Mouse (Mus musculus) R1 (cell line): ENCODE results near the gene Upk3b.
"Not testable (repeated sequence)": the region's sequence is repeated elsewhere in the genome, so short reads cannot be mapped to it uniquely, and the experiment has no call there.

Experiments used
- DNase-seq: peaks from one replicate; pipeline ENCODE4 v3.0.0-alpha.2; 2018; ENCODE audit warnings: low read depth, low spot score

Upk3b gene

DNA sequence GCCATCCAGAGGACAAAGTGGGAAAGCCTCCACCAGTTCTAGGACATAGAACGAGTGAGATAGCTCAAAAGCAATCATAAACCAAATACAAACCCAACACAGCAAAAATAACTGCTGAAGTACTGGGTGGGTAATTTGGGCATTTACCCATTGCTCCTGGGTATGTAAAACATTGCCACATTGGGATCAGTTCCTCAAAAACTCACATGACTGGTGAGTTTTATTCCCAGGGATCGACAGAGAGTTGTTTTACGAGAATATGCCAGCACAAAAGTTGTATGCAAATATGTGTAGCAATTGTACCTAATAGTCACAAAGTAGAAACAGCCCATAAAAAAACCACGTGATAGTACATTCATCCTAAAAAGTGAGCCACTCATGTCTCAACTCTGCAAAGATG, 3.4 kb upstream of the Upk3b start:
- DNase-seq, result no peak

DNA sequence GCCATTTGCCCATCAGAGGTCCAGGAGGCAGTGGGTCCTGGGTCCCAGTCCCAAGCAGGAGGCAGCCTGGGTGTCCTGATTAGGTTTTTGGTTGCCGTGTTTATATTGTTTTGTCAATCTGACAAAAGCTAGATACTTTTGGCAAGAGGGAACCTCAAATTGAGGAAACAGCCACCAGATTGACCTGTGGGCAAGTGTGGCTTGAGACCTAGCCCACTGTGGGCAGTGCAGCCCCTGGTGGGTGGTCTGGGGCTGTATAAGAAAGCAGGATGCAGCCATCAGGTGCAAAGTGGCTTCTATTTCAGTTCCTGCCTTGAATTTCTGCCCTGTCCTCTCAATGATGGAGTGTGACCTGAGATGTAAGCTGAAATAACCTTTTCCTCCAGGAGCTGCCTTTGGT, 3.0 kb upstream of the Upk3b start:
- no peak for DNase-seq

DNA sequence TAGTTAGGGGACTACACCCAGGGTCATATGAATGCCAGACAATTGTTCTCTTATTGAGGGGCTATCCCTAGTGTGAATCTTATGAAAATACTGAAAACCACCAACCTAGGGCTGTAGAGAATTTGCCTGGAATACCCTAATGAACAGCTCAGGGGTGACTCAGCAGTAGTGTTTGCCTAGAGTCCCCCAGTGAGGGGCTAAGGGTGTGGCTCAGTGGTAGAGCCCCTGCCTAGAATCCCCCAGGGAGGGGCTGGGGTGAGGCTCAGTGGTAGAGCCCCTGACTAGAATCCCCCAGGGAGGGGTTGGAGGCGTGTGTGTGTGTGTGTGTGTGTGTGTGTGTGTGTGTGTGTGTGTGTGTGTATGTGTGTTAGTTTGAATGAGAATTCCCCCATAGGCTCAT, 1.6 kb upstream of the Upk3b start:
- DNase-seq, result no peak

DNA sequence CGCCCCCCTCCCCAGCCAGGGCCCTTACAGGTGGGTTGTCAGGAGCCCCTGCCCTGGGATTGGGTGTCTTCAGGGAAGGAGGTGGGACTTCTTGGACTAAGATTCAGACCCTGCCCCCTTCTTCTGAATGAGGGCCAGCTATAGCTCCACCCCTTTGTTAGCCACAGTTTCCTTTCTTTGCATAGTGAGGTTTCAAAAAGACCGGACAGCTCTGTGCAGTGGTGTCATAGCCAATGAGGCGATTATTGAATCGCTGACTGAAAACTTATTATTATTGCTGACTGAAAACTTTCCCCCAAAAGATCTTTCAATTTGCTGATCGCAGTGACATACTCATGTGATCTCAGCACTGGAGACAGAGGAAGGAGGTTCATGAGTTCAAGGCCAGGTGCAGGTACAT, 1.9 kb downstream of the Upk3b start:
- DNase-seq, result peak; percentile 92

DNA sequence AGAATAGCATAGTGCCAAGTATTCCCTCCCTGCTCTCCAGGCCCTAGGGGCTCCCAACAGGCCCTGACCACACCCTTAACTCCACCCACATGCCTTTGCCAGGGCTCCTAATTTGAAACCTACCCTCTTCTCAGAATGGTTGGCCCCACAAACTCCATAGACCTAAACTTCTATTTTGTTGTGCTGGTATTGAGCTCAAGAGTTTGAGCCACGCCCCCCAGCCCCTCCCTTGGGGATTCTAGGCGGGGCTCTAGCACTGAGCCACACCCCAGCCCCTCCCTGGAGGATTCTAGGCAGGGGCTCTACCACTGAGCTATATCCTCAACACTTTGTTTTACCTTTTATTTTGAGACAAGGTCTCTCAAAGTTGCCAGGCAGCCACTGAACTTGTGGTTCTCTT, 3.0 kb downstream of the Upk3b start:
- peak; percentile 91 for DNase-seq

DNA sequence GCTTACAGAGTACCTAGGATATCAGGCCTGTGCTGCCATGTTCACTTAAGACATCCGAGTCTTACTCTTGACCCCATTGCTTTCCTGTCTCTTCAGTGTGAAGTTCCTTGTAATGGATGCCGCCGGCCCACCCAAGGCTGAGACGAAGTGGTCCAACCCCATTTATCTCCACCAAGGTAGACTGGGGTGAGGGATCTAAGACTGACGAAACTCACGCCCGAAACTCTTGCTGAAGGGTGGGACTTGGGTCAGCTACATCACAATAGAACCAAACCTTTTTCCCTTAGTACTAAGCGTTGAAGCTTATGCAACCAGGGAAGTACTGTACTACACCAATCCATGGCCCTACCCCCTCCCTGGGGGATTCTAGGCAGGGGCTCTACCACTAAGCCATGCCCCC, 3.4 kb downstream of the Upk3b start:
- DNase-seq, result peak; percentile 85

DNA sequence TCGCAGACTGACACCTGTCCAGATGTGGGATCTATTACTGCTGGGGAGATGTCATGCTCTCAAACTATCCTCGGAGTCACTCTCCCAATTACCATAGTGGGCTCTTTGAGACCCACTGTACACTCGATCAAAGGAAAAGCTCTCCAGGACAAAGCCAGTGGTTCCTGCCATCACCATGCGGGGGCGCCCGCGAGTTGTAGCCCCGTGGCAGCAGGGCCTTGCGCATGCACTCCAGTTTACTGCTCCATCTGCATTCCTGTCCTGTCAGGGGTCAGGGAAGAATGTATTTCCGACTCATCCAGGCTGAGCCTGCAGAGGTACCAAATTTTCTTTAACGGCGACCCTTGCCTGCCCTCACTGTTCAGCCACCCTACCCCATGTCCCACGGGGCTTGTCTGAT, 6.6 kb downstream of the Upk3b start:
- DNase-seq, result peak; percentile 59

DNA sequence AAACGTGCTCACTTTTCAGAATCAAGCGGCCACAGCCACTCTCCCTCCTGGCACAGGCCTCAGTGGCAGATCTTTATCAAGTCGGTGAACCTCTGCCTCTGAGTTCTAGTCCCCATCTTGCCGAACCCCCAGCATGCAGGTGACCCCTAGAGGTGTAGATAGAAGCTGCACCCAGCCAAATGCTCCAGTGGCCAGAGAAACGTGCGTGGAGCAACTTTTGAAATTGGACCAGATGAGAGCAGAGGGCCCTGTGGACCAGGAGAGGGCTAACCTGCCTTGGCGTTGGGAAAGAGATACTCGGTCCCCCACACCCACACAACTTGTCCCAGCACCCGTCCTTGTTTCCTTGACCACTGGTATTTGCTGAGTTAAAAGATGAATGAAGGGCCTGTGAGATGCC, 7.1 kb downstream of the Upk3b start:
- peak; percentile 76 for DNase-seq

DNA sequence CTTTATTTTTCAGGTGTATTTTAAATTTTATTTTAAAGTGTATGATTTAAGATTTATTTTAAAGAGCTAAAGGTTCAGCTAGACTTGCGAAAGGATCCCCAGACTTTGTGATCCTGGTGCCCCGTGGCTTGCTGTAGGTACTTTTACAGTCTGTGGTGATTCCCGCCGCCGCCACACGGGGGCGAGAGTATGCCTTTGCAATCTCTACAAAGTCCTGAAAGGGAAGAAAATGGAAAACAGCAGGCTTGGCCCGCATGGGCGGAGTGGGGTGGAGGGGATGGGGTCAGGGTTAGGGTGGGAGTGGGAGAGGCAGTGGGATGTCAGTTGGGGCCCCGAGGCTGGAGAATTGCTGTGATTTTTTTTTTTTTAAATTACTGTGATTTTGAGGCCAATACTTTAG, 7.7 kb downstream of the Upk3b start:
- peak; percentile 92 for DNase-seq

DNA sequence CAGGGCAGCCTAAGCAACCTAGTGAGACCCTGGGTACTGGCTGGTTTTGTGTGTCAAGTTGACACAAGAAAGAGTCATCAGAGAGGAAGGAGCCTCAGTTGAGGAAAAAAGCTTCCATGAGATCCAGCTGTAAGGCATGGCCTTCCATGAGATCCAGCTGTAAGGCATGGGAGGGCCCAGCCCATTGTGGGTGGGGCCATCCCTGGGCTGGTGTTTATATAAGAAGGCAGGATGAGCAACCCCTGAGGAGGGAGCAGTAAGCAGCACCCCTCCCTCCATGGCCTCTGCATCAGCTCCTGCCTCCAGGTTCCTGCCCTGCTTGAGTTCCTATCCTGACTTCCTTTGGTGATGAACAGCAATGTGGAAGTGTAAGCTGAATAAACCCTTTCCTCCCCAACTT, 10.2 kb downstream of the Upk3b start:
- peak; percentile 64 for DNase-seq

DNA sequence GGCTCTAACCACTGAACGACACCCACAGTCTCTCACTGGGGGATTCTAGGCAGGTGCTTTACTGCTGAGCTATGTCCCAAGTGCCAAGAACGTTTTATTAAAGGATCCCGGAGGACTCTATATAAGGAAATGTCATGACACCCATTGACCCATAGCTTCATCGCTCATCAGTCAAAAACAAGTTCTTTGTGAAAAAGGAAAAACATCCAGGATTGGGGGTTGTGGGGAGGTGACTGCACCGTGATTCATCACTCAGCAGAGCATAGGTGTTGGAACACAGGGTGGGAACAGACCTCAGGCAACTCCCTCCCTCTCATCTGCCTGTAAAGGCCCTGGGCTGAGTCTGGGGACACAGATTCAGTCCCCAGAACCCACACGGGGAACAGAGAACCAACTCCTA, 11.6 kb downstream of the Upk3b start:
- no peak for DNase-seq

DNA sequence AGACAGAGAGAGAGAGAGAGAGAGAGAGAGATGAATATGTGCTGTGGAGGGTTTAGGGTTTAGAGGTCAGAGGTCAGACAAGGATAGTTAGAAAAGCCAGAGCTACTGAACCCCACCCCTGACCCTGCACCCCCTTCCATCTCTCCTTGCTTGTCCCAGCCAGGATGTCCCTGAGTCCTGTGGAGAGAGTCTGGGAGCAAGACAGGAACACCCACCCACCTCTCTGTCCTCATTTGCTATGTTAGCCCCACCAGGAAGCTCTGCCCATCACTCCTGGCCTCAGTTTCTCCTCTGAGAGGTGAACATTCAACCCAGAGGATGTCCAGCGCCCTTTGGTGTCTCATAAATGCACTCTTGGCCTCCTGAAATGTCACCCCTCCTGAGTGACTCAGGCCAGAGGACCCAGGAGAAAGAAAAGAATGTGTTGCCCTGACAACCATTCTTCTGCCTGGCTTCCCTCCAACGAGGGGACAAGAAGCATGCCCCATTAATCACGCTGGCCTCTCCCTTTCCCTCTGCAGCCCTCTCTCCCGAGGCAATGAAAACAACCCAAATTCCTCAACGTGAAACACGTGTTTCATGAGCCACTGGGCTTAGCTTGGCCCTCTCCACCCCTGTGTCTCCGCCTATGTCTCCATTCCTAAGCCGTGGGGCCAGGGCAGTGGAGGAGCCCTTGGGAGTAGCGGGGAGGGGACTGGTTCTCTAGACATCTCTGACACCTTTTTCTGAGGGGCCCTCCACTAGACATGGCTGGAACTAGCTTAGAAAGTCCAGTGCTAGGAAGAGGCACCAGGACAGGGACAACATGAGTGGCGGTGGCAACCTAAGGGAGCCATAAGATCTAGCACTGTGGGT, 13.2 kb downstream of the Upk3b start:
- DNase-seq, result peak; percentile 76

DNA sequence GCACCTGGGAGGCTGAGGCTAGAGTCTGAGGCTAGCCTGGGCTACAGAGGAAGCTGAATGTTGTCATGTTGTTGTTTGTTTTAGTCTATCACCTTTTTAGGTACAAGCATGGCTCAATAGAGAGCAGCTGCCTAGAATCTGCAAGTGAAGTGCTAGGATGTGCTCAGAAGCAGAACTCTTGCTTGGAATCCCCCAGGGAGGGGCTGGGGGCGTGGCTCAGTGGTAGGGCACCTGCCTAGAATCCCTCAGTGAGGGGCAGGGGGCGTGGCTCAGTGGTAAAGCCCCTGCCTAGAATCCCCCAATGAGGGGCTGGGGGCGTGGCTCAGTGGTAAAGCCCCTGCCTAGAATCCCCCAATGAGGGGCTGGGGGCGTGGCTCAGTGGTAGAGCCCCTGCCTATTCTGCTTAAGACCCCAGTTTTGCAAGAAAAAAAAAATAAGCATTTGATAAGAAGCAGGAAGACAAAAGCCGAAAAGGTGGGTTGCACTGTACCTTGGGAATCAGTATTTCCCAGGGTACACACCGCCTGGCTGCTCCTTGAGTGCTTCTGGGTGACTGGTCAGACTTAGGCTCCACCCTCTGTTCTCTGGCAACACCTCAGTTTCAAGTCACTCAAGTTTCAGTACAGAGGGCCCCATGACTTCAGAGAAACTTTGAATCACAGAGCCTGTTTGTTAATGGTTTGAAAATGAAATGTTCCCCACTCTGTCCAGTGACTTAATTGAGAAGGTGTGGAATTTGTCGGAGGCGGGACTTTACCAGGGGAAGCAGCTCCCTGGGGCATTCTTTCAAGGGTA, 14.8 kb downstream of the Upk3b start:
- peak; percentile 91 for DNase-seq

DNA sequence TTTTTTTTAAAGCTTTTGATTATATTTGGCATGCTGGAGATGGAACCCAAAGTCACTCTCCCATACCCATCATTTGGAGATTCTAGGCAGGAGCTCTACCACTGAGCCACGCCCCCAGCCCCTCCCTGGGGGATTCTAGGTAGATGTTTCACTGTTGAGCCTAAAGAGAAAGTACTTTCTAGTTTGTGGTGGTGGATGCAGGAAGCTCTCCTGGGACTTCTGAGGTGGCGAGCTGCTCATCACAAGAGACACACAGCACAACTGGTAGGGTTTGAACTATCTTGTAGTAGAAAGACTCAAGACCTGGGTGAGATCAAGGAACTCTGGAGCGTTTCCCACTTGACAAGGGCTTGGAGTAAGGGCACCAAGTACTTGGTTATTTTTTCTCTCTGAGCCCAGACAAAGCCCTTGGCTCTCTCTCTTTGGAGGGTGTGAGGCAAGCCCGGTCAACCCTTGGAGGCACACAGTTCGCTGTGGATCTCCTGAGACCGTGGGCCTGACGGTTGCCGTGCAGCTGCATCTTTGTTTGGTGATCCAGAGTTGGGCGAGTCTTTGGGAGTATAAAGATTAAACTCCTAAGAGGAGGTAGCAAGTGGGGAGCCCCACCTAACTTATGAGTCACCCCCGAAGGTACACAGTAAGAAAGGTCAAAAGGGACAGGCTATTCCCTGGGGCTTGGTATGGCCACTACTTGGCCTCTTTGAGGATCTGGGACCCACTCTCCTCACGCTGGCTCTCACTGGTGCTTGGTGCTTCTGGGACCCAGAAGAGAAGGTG, 16.2 kb downstream of the Upk3b start, which contains the start of gene Upk3bl:
Gene Upk3bl, plus strand, starts transcription at position 192 of the 777 bp plus-strand sequence.
- DNase-seq, result no peak

DNA sequence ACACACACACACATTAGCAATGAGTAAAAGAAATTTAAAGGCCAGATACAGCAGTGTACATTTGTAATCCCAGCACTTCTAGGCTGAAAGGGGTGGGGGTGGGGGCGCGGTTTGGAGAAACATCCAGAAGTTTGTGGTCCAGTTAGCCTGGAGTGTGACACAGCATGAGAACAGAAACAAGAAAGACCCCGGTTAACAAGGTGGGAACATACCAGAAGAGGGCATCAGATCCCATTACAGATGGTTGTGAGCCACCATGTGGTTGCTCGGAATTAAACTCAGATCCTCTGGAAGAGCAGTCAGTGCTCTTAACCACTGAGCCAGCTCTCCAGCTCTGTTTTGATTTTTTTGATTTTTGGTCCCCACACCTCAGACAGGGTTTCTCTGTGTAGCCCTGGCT, 17.8 kb downstream of the Upk3b start:
- DNase-seq, result no peak

DNA sequence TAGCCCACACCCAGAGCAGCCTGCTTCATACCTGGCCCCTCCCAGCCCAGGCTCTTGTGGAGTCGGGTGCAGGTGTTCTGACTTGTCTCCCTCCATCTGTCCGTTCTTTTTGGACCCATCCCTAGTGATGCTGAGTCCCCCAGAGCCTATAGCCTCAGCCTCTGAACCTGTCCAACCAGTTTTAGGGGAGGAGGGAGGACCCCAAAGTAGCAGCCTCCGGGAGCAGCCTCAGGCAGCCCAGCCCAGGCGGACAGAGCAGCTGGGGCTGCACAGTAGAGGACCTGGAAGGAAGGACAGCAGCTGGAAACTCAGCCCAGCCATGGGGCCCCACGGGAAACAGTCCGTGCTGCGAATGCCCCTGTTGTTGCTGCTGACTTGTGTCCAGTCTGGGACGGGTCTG, 18.8 kb downstream of the Upk3b start:
- DNase-seq, result no peak

DNA sequence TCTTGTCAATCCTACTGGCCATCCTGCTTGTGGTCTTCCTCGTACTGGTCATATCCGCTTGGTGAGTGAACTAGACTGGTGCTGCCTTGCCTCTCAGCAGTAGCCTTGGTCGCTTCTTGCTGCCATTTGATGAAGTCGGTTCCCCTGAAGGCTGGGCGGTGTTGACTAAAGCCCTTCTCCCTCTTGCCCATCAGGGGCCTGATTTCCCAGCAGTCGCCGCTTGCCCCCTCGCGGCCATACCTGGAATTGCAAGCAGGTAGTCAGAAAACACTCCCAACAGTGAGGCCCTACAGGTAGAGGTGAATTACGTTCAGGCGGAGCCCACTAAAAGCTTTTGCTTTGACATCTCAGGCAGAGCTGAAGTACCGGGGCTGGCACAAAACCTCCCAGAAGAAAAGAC, 23.3 kb downstream of the Upk3b start:
- DNase-seq, result peak; percentile 89

DNA sequence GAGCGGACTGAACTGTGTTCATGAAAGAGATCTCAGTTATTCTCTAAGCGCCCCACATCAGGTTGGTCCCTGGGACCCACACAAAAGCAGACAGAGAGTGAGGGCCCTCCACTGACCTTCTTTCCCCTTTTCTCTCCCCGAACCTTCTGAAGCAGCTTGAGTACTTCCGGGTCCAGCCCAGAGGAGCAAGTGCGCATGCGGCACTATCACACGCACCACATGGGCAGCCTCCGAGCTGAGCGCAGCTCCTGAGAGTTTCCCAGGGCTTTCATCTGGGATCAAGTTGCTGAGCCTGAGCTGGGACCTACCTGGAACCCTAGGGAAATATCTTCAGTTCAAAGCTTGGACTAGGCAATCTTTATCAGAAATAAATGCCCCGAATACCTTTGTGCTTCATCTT, 25.6 kb downstream of the Upk3b start:
- DNase-seq, result peak; percentile 87

DNA sequence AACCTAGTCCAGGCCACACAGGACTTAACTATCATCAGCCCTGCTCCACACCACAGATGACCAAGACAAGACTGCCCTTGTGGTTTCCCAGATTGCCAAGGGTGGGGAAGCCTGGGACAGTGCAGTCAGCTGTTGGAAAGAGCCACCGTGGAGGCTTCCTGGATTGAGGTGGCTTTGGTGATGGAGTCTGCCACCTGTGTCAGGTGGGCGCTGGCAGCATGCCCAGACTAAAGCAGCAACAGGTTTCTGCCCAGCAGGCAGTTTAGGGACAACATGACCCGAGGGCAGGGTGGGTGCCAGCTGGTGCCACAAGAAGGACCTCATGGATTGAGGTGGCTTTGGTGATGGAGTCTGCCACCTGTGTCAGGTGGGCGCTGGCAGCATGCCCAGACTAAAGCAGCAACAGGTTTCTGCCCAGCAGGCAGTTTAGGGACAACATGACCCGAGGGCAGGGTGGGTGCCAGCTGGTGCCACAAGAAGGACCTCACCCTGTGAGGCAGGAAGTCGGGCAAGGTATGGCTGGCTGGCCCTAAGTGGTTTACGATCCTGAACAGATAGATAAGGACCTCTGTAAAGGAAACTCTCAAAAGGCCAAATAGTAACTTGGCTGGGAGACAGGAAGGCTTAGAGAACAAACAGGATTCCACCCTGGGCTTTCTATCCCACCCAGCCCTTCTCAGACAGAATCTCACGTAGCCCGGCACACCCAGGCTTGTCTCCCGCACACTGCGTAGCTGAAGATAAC, 28.3 kb downstream of the Upk3b start:
- DNase-seq, result not testable (repeated sequence)

DNA sequence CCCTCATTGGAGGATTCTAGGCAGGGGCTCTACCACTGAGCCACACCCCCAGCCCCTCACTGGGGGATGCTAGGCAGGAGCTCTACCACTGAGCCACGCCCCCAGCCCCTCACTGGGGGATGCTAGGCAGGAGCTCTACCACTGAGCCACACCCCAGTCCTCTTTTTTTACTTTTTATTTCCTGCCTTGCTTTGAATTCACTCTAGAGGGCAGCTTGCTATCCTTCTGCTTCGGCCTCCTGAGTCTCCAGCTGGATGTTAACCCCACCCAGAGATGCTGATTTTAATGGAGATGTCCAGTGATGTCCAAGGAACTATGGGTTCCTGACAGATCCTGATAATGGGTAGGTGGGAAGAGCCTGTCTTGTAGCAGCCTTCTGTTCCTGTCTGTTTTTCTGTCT, 31.1 kb downstream of the Upk3b start:
- peak; percentile 82 for DNase-seq

DNA sequence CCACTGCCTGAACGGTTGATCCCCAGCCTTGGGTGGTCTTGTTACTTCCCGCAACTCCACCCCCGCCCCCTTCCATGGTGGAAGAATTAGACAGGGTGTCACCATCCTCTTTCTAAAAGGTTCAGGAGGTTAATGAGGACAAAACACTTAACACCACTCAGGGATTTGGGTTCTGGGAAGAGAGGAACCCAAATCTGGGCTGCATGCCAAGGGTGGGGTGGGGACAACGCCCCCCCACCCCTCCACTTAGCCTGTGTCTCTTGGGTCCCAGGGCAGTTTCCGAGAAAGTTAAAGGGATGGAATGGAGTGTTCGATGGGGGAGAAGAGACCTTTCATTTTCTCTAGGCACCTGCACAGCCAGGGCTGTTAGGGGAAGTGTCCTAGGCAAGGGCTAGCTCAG, 34.8 kb downstream of the Upk3b start:
- peak; percentile 33 for DNase-seq
